Mouse (Mus musculus): ENCODE results near the gene Scn8a.

Gene Scn8a

DNA sequence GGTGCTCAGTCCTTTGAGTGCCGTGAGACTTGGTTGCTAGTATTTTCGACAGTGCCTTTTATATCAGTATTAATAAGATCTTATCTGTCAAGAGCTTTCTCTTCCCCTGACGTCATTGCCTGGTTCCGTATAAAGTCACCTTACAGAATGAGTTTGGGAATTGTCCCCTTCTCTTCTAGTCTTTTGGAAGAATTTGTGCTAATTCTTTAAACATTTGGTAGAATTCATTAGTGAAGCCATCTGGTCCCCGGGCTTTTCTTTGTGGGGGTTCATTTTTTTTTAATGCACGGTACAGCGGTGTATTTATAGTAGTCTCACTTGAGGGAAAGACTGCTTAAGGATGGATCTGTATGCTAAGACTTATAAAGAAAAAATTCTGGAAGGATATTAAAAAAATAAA is 84.3 kb downstream of the Scn8a start:
- no peak for DNase-seq (ENCODE audit: low read depth, low spot score)

GRCm38 (mm10) chr15:100954751-100955150 is 85.1 kb downstream of the Scn8a start:
- DNase-seq (ENCODE audit: low read depth, low spot score): no peak

GRCm38 (mm10) chr15:100960958-100961357 is 91.3 kb downstream of the Scn8a start:
- no peak for DNase-seq (ENCODE audit: low read depth, low spot score)

GRCm38 (mm10) chr15:100961561-100961960 is 91.9 kb downstream of the Scn8a start:
- DNase-seq (ENCODE audit: low read depth, low spot score): no peak

- no peak for DNase-seq (ENCODE audit: low read depth, low spot score)
Measured at GRCm38 (mm10) chr15:100971443-100971842, 101.8 kb downstream of the Scn8a start.

GRCm38 (mm10) chr15:100972795-100973194 is 103.1 kb downstream of the Scn8a start:
- peak; percentile 80 for DNase-seq (ENCODE audit: low read depth, low spot score)

GRCm38 (mm10) chr15:100974679-100975078 is 105.0 kb downstream of the Scn8a start:
- DNase-seq (ENCODE audit: low read depth, low spot score): peak; percentile 39

- DNase-seq (ENCODE audit: low read depth, low spot score): no peak
Measured at GRCm38 (mm10) chr15:100983427-100984153, 113.9 kb downstream of the Scn8a start.

DNA sequence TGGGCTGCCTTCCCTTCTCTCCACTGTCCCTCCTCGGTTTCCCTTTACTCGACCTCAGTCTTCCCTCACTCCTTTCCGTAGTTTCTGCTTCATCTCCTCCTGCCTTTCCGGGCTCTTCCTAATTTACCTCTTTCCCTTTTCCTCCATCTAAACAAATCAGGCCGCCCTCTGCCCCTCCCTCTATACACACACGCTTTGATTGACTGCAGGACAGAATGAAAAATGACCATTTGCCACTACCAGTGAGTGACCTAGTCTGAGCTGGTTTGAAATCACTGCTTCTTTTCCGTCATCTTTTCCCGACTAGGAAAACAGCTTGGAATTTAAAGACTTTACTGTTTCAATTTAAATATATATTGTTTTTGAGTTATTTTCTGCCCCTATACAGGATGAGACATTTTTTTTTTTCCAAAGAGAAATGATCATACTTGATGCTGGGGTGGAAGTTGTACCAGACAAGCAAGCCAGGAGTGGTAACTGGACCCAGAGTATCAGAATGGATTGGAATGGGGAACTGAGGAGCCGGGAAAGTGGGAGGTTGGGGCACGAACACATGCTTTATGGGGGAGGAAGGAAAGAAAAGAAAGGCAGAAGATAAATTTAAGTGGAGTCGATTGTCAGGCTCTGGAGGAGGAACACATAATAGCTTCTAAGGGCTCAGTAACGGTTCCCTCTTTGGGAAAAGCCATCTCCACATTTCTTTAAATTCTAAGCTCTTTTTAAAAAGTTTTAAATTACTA is 114.7 kb downstream of the Scn8a start:
- no peak for DNase-seq (ENCODE audit: low read depth, low spot score)

DNA sequence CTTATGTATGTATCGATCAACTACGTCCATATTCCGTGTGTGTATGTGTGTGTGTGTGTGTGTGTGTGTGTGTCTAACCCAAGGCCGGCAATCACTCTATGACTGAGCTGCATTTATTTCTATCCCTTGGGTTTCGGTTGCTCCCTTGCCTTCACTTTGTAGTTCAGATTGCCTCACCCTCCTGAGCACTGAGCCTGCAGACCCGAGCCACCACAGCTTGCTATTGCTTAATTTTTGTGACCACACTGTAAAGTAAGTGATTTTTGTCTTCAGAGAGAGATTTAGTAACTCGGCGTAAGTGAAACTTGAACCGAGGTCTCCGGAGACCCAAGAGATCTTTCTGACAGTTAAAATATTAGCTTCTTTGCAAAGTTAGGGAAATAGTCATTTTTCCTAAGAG is 116.8 kb downstream of the Scn8a start:
- no peak for DNase-seq (ENCODE audit: low read depth, low spot score)

DNA sequence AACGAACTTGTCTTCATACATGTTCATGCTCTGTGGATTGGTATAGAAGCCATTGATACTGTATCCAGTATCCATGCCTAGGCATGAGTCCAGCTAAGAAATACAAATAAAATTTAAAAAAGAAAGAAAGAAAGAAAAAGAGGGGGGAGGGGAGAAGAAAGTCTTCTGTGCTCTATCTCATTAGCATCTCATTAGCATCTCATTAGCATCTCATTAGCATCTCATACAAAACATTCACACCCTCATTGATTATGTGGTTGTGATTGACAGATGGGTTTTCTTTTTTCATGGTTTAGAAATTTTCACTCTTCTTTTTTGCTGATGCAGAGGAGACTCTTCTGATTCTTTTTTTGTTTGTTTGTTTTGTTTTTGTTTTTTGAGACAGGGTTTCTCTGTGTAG is 117.4 kb downstream of the Scn8a start:
- no peak for DNase-seq (ENCODE audit: low read depth, low spot score)

GRCm38 (mm10) chr15:100990283-100990682 is 120.6 kb downstream of the Scn8a start:
- DNase-seq (ENCODE audit: low read depth, low spot score): no peak

DNA sequence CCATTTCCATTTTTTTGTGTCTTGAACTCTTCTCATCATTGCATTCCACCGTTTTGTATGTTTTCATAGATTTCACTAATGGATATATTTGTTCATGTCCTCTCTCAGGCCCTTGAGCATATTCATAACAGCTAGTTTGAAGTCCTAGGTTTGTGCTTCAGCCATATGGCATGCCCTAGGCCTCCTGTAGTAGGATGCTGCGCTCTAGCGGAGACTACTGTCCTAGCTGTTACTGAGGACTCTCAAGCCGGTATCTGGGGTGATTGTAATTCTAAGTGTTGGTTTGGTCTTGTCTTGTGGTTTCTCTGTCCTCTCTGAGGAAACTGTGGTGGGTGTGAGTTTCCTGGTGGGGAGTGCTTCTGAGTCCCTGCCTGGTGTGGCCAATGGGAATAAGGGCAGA is 127.4 kb downstream of the Scn8a start:
- DNase-seq (ENCODE audit: low read depth, low spot score): peak; percentile 53

DNA sequence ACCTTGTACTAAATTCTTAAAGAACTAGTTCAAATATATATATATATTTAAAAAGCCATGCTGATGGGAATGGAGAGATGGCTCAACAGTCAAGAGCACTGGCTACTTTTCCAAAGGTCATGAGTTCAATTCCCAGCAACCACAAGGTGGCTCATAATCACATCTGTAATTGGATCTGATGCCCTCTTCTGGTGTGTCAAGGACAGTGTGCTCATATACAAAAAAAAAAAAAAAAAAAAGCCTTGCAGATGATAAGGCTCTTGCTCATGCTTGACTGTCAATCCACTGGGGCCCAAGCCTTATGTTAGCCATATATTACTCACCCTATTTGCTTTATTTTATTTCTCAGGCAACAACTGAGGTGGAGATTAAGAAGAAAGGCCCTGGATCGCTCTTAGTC is 132.0 kb downstream of the Scn8a start:
- DNase-seq (ENCODE audit: low read depth, low spot score): no peak

DNA sequence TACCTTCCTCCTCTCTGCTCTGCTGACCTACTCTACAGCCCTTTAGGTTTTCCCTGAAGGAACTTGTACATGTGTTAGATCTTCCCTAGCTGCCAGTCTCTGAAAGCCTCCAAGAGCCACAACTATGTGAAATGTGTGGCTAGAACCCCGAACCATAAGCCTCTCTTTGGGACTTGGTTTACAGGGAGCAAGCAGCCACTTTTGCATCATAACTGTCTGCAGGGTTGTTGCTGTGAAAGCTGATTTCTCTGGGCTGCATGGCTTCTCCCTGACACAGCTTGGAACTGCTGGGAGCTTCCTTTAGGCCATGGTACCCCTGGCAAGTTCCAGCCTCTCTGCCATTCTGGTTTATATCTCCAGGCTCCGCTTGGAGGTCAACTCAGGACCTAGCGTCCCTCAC is 132.8 kb downstream of the Scn8a start:
- no peak for DNase-seq (ENCODE audit: low read depth, low spot score)

DNA sequence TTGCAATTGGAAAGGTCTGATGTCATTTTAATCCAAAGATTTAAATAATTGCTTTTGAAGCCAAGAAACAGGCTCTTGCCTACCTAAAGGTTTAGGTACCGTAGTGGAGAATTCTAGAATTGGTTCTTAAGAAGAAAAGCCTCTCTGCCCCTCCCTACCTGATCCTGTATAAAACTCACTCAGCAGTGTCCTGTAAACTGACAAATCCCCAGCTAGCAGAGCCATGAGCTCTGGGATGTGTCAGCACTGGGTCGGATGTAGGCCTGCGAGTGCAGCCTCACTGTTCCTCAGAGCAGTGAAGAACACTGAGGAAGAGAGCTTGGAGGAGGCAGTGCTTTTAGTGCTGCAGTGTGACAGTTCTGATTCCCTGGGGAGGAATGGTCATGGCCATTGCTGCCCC is 134.9 kb downstream of the Scn8a start:
- DNase-seq (ENCODE audit: low read depth, low spot score): no peak

- DNase-seq (ENCODE audit: low read depth, low spot score): no peak
Measured at GRCm38 (mm10) chr15:101005717-101006116, 136.1 kb downstream of the Scn8a start.

GRCm38 (mm10) chr15:101006251-101007040 is 136.8 kb downstream of the Scn8a start:
- DNase-seq (ENCODE audit: low read depth, low spot score): peak; percentile 27

GRCm38 (mm10) chr15:101007236-101007635 is 137.6 kb downstream of the Scn8a start:
- no peak for DNase-seq (ENCODE audit: low read depth, low spot score)

GRCm38 (mm10) chr15:101008386-101009010 is 138.8 kb downstream of the Scn8a start:
- DNase-seq (ENCODE audit: low read depth, low spot score): no peak

DNA sequence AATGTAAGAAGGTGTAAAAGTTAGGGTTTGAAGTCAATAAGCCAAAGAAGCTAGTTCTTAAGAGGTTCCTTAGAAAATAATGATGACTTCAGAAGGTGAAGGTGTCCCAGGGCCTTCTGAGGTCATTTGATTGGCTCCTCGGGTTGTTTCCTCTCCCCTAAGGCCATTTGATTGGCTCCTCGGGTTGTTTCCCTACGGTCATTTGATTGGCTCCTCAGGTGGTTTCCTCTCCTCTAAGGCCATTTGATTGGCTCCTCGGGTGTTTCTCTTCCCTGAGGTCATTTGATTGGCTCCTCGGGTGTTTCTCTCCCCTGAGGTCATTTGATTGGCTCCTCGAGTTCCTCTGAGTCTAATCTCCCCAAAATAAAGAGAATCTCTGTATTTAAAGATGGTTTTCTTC is 141.7 kb downstream of the Scn8a start:
- peak; percentile 16 for DNase-seq (ENCODE audit: low read depth, low spot score)

GRCm38 (mm10) chr15:101028960-101029359 is 159.3 kb downstream of the Scn8a start:
- DNase-seq (ENCODE audit: low read depth, low spot score): no peak

All from A20 (cell line).